Comparison of ENCODE assay signal across 8 mouse cellular contexts in the genomic region with DNA sequence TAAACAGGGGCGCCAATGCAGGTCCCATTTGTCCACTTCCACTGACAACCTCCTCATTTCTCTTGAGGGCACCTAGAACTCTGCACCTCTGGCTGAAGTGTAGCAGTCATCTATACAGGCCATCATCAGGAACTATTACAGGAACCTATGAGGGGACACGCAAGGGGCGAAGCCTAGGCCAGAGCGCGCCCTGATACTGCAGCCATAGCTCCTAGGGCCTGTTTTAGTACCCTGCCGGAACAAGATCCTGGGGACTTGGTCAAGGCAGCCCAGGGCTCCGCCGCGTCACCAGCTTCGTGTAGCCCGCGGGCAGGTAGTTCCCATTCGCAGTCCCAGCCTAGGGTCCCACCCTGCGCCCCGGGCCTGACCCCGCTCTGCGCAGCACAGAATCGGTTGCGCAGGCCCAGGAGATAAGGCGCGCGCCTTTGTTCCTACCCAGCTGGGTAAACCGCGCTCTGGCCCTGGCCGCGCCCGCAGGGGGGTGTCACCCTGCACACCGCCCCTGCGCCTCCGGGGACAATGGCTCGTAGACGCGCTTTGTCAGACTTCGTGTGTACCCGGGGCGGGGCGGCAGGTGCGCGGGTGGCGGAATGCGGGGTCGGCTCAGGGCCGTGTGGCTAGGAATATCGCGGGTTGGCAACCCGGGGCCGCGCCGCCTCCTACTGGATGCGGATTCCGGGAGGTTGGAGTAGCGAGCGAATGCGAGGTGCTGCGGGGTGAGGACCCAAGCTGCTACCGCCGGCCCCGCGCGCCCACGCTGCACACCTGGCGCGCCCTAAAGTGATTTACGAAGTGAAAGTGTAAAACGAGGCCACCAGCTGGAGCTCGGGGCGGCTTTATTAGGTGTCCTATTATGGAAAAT. TPM values are rescaled to one million over a fixed set of nuclear protein-coding genes. Genes with fewer than 3 reads are reported as not detected.
DNase-seq lines count a peak whose midpoint lies in the region; ATAC-seq lines count a peak whose summit lies in the region.

No protein-coding gene starts in this region.

- peaks cover 78% of the 10 kb centered on the region for H3K27me3 ChIP-seq in forebrain, embryonic 12.5 days
- peaks cover 75% of the 10 kb centered on the region for H3K27me3 ChIP-seq in liver, embryonic 12.5 days (replicated peaks)
- H3K27me3 ChIP-seq in stomach, embryonic 14.5 days (ENCODE audit: control insufficient read depth, insufficient read depth, low read length) = peaks cover 24% of the 10 kb centered on the region

- H3K9me3 ChIP-seq in forebrain, embryonic 12.5 days = no peaks in the 10 kb centered on the region
- H3K9me3 ChIP-seq in liver, embryonic 12.5 days (replicated peaks) = no peaks in the 10 kb centered on the region
- H3K9me3 ChIP-seq in stomach, embryonic 14.5 days (ENCODE audit: control insufficient read depth, low read depth, low read length) = no peaks in the 10 kb centered on the region

- DNase-seq in CD4-positive, CD25-positive, alpha-beta regulatory T cell, adult 2 months (ENCODE audit: low read depth, low spot score) = peak; percentile 8
- peak; percentile 74 for DNase-seq in A20 (ENCODE audit: low read depth, low spot score)
- DNase-seq in cerebellum, adult 9-10 months = no peak
- no peak for DNase-seq in MN1 (ENCODE audit: low spot score)

- no peak overlapping the region for H3K27ac ChIP-seq in forebrain, embryonic 12.5 days
- no peak overlapping the region for H3K27ac ChIP-seq in liver, embryonic 12.5 days
- peak overlapping the region; percentile 82 for H3K27ac ChIP-seq in stomach, embryonic 14.5 days (ENCODE audit: low read length)

- 1% methylated on average over 67 of the region's 67 CpGs for WGBS in forebrain, embryonic 12.5 days
- 2% methylated on average over 67 of the region's 67 CpGs for WGBS in liver, embryonic 12.5 days (ENCODE audit: insufficient replicate concordance)
- WGBS in stomach, embryonic 14.5 days = 4% methylated on average over 67 of the region's 67 CpGs

- peak overlapping the region; percentile 17; the same call in 1 of the 2 replicates for H3K9ac ChIP-seq in forebrain, embryonic 12.5 days
- H3K9ac ChIP-seq in liver, embryonic 12.5 days = 0 out of 2 replicates have a peak overlapping the region, but pooled peaks have one; percentile 6
- no peak overlapping the region for H3K9ac ChIP-seq in stomach, embryonic 14.5 days (replicated peaks; ENCODE audit: low read depth, low read length)

- ATAC-seq in CD4-positive, CD25-positive, alpha-beta regulatory T cell, adult 4 months = no peak
- ATAC-seq in forebrain, embryonic 12.5 days (ENCODE audit: low FRiP score) = peak; percentile 60; the same call in 1 of the 2 replicates
- peak; percentile 55; the same call in 1 of the 2 replicates for ATAC-seq in liver, embryonic 12.5 days
- ATAC-seq in stomach, embryonic 14.5 days (ENCODE audit: insufficient number of reproducible peaks, insufficient read depth, low FRiP score, low read depth) = peak; percentile 92

- peaks cover 6% of the 10 kb centered on the region for H3K4me1 ChIP-seq in forebrain, embryonic 12.5 days
- H3K4me1 ChIP-seq in liver, embryonic 12.5 days = 0 out of 2 replicates have a peak, but pooled peaks cover 6% of the 10 kb centered on the region
- 0 out of 2 replicates have a peak, but pooled peaks cover 3% of the 10 kb centered on the region for H3K4me1 ChIP-seq in stomach, embryonic 14.5 days (ENCODE audit: control insufficient read depth, insufficient read depth, low read length)

- peak overlapping the region; percentile 39 for H3K4me3 ChIP-seq in forebrain, embryonic 12.5 days (replicated peaks)
- peak overlapping the region; percentile 50 for H3K4me3 ChIP-seq in liver, embryonic 12.5 days
- peak overlapping the region; percentile 32 for H3K4me3 ChIP-seq in stomach, embryonic 14.5 days (ENCODE audit: low read depth, low read length)

- peak overlapping the region; percentile 60 for H3K4me2 ChIP-seq in forebrain, embryonic 12.5 days
- H3K4me2 ChIP-seq in liver, embryonic 12.5 days = peak overlapping the region; percentile 73
- H3K4me2 ChIP-seq in stomach, embryonic 14.5 days (replicated peaks; ENCODE audit: low read depth, low read length) = peak overlapping the region; percentile 49

- no peaks in the 10 kb centered on the region for H3K36me3 ChIP-seq in forebrain, embryonic 12.5 days (replicated peaks)
- H3K36me3 ChIP-seq in liver, embryonic 12.5 days = no peaks in the 10 kb centered on the region
- H3K36me3 ChIP-seq in stomach, embryonic 14.5 days (ENCODE audit: control insufficient read depth, insufficient read depth, low read length) = no peaks in the 10 kb centered on the region

RNA-seq across cellular contexts. Expression of a gene that starts 10.6 kb away (rescaled TPM):
- polyA plus RNA-seq in CD4-positive, CD25-positive, alpha-beta regulatory T cell, adult 4 months (2017; shearing (Covaris generic)) = not detected
- 0.09 TPM in 1 of 2 replicates, not detected in the other for polyA plus RNA-seq in forebrain, embryonic 12.5 days (2016; fragmentation: Nextera tagmentation; extraction: Ambion mirVana)
- polyA plus RNA-seq in liver, embryonic 12.5 days (2016; fragmentation: Nextera tagmentation; extraction: Ambion mirVana) = not detected in 2 replicates
- polyA plus RNA-seq in stomach, embryonic 14.5 days (2014; fragmentation: Nextera tagmentation; extraction: Ambion mirVana) = 3.0 and 4.8 TPM in 2 replicates

RNA-seq across cellular contexts. Expression of a gene that starts 33.3 kb away (rescaled TPM):
- 10 to 100 TPM; 10.8 to 17.2 TPM for polyA plus RNA-seq in CD4-positive, CD25-positive, alpha-beta regulatory T cell, adult 4 months (2017; shearing (Covaris generic))
- 27.4 and 28.3 TPM in 2 replicates for polyA plus RNA-seq in forebrain, embryonic 12.5 days (2016; fragmentation: Nextera tagmentation; extraction: Ambion mirVana)
- 29.9 and 30.0 TPM in 2 replicates for polyA plus RNA-seq in liver, embryonic 12.5 days (2016; fragmentation: Nextera tagmentation; extraction: Ambion mirVana)
- 19.0 and 23.4 TPM in 2 replicates for polyA plus RNA-seq in stomach, embryonic 14.5 days (2014; fragmentation: Nextera tagmentation; extraction: Ambion mirVana)

Comparison
In these comparisons a context has a peak if more than half of its experiments do, and no peak if none do; other contexts are left out.
1. DNase-seq: peak in CD4-positive, CD25-positive, alpha-beta regulatory T cell, adult 2 months (single experiment) and A20 (single experiment); none in cerebellum, adult 9-10 months (single experiment) and MN1 (single experiment).
2. Peak in every context shown above with its lines, with median percentiles within 50 percentile points of each other: H3K4me2 ChIP-seq and H3K4me3 ChIP-seq.